Mouse (Mus musculus) lung, postnatal 0 days (tissue): Measurements from ENCODE around the gene Bmpr1a.

Source experiments
- CTCF ChIP-seq: IDR thresholded peaks from 2 replicates; pipeline ENCODE4 v1.5.1; 2016; ENCODE audit warnings: antibody characterized with exemption, mild to moderate bottlenecking
- EP300 ChIP-seq: IDR thresholded peaks from 2 replicates; pipeline ENCODE4 v1.6.1; 2016; ENCODE audit warnings: antibody characterized with exemption, mild to moderate bottlenecking, control low read depth

GRCm38 (mm10) chr14:34440526-34441066, 62.5 kb downstream of the Bmpr1a start:
- TF ChIP-seq CTCF = no peak
- TF ChIP-seq EP300 = no peak
